Mouse (Mus musculus): ENCODE results near the gene Gm13272.
"Not testable (repeated sequence)": the region's sequence is repeated elsewhere in the genome, so short reads cannot be mapped to it uniquely, and the experiment has no call there.

Gene Gm13272

GRCm38 (mm10) chr4:88793936-88794675 lies 14.5 kb downstream of the Gm13272 start, which contains the start of gene Gm13275:
TSS of gene Gm13275 (plus strand) at chr4:88794487.
- TF ChIP-seq GATA4 (IDR thresholded peaks at IDR 0.05; ENCODE audit: insufficient replicate concordance, low read length) = not testable (repeated sequence)

- not testable (repeated sequence) for TF ChIP-seq GATA4 (IDR thresholded peaks at IDR 0.05; ENCODE audit: insufficient replicate concordance, low read length)
Observed at GRCm38 (mm10) chr4:88797097-88797496, 17.4 kb downstream of the Gm13272 start, which contains the start of gene Gm13279. TSS of gene Gm13279 (plus strand) at chr4:88797397.

GRCm38 (mm10) chr4:88799365-88799764 lies 19.7 kb downstream of the Gm13272 start, which contains the start of gene Gm13285:
TSS of gene Gm13285 (plus strand) at chr4:88799665.
- TF ChIP-seq GATA4 (IDR thresholded peaks at IDR 0.05; ENCODE audit: insufficient replicate concordance, low read length) = not testable (repeated sequence)

- not testable (repeated sequence) for TF ChIP-seq GATA4 (IDR thresholded peaks at IDR 0.05; ENCODE audit: insufficient replicate concordance, low read length)
Observed at GRCm38 (mm10) chr4:88802954-88803353, 23.3 kb downstream of the Gm13272 start, which contains the start of gene Gm13287. TSS of gene Gm13287 (plus strand) at chr4:88803254.

GRCm38 (mm10) chr4:88805231-88805630 lies 25.6 kb downstream of the Gm13272 start, which contains the start of gene Gm13288:
TSS of gene Gm13288 (plus strand) at chr4:88805531.
- TF ChIP-seq GATA4 (IDR thresholded peaks at IDR 0.05; ENCODE audit: insufficient replicate concordance, low read length) = not testable (repeated sequence)

- no peak for TF ChIP-seq GATA4 (IDR thresholded peaks at IDR 0.05; ENCODE audit: insufficient replicate concordance, low read length)
Observed at GRCm38 (mm10) chr4:88815928-88816327, 36.3 kb downstream of the Gm13272 start, which contains the start of gene Ifna7. TSS of gene Ifna7 (plus strand) at chr4:88816228.

GRCm38 (mm10) chr4:88819659-88820058 lies 40.0 kb downstream of the Gm13272 start, which contains the start of gene Ifna11:
TSS of gene Ifna11 (plus strand) at chr4:88819959.
- no peak for TF ChIP-seq GATA4 (IDR thresholded peaks at IDR 0.05; ENCODE audit: insufficient replicate concordance, low read length)

- TF ChIP-seq GATA4 (IDR thresholded peaks at IDR 0.05; ENCODE audit: insufficient replicate concordance, low read length) = no peak
Observed at GRCm38 (mm10) chr4:88822995-88823394, 43.3 kb downstream of the Gm13272 start.

- not testable (repeated sequence) for TF ChIP-seq GATA4 (IDR thresholded peaks at IDR 0.05; ENCODE audit: insufficient replicate concordance, low read length)
Observed at GRCm38 (mm10) chr4:88827116-88827515, 47.5 kb downstream of the Gm13272 start, which contains the start of gene Ifna6. TSS of gene Ifna6 (plus strand) at chr4:88827416.
